Mouse (Mus musculus) ES-Bruce4 (cell line): ENCODE data around the gene Mxra7. TPM values are rescaled to one million over a fixed set of nuclear protein-coding genes. Genes with fewer than 3 reads are reported as not detected.
"Not testable (repeated sequence)": the region's sequence is repeated elsewhere in the genome, so short reads cannot be mapped to it uniquely, and the experiment has no call there.

Experiments
- H3K27ac ChIP-seq: 2 replicates; pipeline ENCODE4 v1.5.1; 2012; ENCODE audit warnings: low read length, inconsistent platforms; ENCODE audit not compliant: insufficient read depth
- H3K27me3 ChIP-seq: 2 replicates; pipeline ENCODE4 v1.6.1; 2012; ENCODE audit warnings: mild to moderate bottlenecking, low read length, inconsistent platforms; ENCODE audit not compliant: control insufficient read depth, poor library complexity, insufficient read depth, severe bottlenecking
- H3K36me3 ChIP-seq: 2 replicates; pipeline ENCODE4 v1.6.1; 2012; ENCODE audit warnings: inconsistent platforms, mild to moderate bottlenecking, low read length, moderate library complexity; ENCODE audit not compliant: control insufficient read depth, poor library complexity, insufficient read depth, severe bottlenecking
- H3K4me1 ChIP-seq: one replicate; pipeline ENCODE4 v1.8.1; 2011; ENCODE audit warnings: low read length; ENCODE audit not compliant: control insufficient read depth, insufficient read depth
- H3K4me3 ChIP-seq: 2 replicates; pipeline ENCODE4 v1.5.1; 2011; ENCODE audit warnings: low read depth, mild to moderate bottlenecking, low read length
- H3K9ac ChIP-seq: 2 replicates; pipeline ENCODE4 v1.6.1; 2012; ENCODE audit warnings: low read depth, mild to moderate bottlenecking, inconsistent platforms; ENCODE audit not compliant: poor library complexity, severe bottlenecking
- H3K9me3 ChIP-seq: replicated peaks from 2 replicates; pipeline ENCODE4 v1.6.1; 2012; ENCODE audit warnings: mild to moderate bottlenecking, low read length, inconsistent platforms; ENCODE audit not compliant: control insufficient read depth, poor library complexity, insufficient read depth, severe bottlenecking
- CTCF ChIP-seq: IDR thresholded peaks from one replicate; pipeline ENCODE4 v1.8.1; 2011; ENCODE audit warnings: low read depth, low read length
- EP300 ChIP-seq: IDR thresholded peaks from 2 replicates; pipeline ENCODE4 v1.6.1; 2011; ENCODE audit warnings: low read depth, low read length; ENCODE audit not compliant: insufficient read depth
- POLR2A ChIP-seq: IDR thresholded peaks from one replicate; pipeline ENCODE4 v1.8.1; 2011; ENCODE audit warnings: low read length; ENCODE audit not compliant: insufficient read depth
- polyA plus RNA-seq: library from polyadenylated mRNA; stranded (reverse); fragments of >200 nt; gene quantifications from 2 replicates; pipeline ENCODE4 v1.2.4, GENCODE M21; 2011; ENCODE audit warnings: low read depth; ENCODE audit not compliant: missing spikeins, insufficient read depth, insufficient read length

The Mxra7 gene
- polyA plus RNA-seq, 1 experiment: 20.4 TPM

GRCm38 (mm10) chr11:116852291-116852890 is 24.5 kb upstream of the Mxra7 start, which contains the start of gene Mfsd11:
Gene Mfsd11 (plus strand): TSS chr11:116852440.
- Histone ChIP-seq H3K4me1 (no peaks in the 10 kb centered on the region), H3K9ac (peak within 1 kb of the TSS; percentile 88), H3K9me3 (no peaks in the 10 kb centered on the region), H3K27me3 (no peaks in the 10 kb centered on the region), H3K27ac (peak within 1 kb of the TSS; percentile 82), H3K36me3 (peaks cover 45% of the 10 kb centered on the region), H3K4me3 (peak within 1 kb of the TSS; percentile 93)
- no peak for TF ChIP-seq POLR2A
- no peak for TF ChIP-seq CTCF
- no peak for TF ChIP-seq EP300

GRCm38 (mm10) chr11:116851576-116852290 is 23.9 kb upstream of the Mxra7 start:
- Histone ChIP-seq H3K27me3 (no peaks in the 10 kb centered on the region), H3K36me3 (peaks cover 48% of the 10 kb centered on the region), H3K9me3 (no peaks in the 10 kb centered on the region), H3K4me1 (no peaks in the 10 kb centered on the region), H3K4me3 (peak overlapping the region; percentile 93), H3K27ac (peak overlapping the region; percentile 37), H3K9ac (peak overlapping the region; percentile 88)
- no peak for TF ChIP-seq POLR2A
- TF ChIP-seq CTCF: no peak
- no peak for TF ChIP-seq EP300

- Histone ChIP-seq H3K36me3 (peaks cover 53% of the 10 kb centered on the region), H3K27ac (peak overlapping the region; percentile 54; the same call in 1 of the 2 replicates)
Measured at GRCm38 (mm10) chr11:116850833-116851477, 23.1 kb upstream of the Mxra7 start.

GRCm38 (mm10) chr11:116850085-116850484 is 22.2 kb upstream of the Mxra7 start:
- H3K9me3 ChIP-seq: no peaks in the 10 kb centered on the region
- H3K27ac ChIP-seq: no peak overlapping the region
- no peak for TF ChIP-seq POLR2A
- no peak for TF ChIP-seq CTCF
- no peak for TF ChIP-seq EP300
- H3K4me1 ChIP-seq: no peaks in the 10 kb centered on the region
- H3K27me3 ChIP-seq: no peaks in the 10 kb centered on the region
- H3K4me3 ChIP-seq: peak overlapping the region; percentile 68
- peak overlapping the region; percentile 88; the same call in 1 of the 2 replicates for H3K9ac ChIP-seq
- H3K36me3 ChIP-seq: peaks cover 54% of the 10 kb centered on the region

More at GRCm38 (mm10) chr11:116850833-116851477, 23.1 kb upstream of the Mxra7 start:
- peak overlapping the region; percentile 93 for H3K4me3 ChIP-seq
- H3K27me3 ChIP-seq: no peaks in the 10 kb centered on the region
- no peaks in the 10 kb centered on the region for H3K9me3 ChIP-seq
- H3K4me1 ChIP-seq: no peaks in the 10 kb centered on the region
- TF ChIP-seq POLR2A (no peak), CTCF (no peak), EP300 (no peak)
- H3K9ac ChIP-seq: peak overlapping the region; percentile 88

- Histone ChIP-seq H3K27me3 (no peaks in the 10 kb centered on the region), H3K4me3 (no peak overlapping the region), H3K36me3 (peaks cover 54% of the 10 kb centered on the region), H3K4me1 (no peaks in the 10 kb centered on the region), H3K27ac (no peak overlapping the region), H3K9ac (no peak overlapping the region; the same call in 1 of the 2 replicates), H3K9me3 (no peaks in the 10 kb centered on the region)
- TF ChIP-seq EP300 (no peak), CTCF (no peak), POLR2A (no peak)
Measured at GRCm38 (mm10) chr11:116849587-116849986, 21.7 kb upstream of the Mxra7 start.

GRCm38 (mm10) chr11:116848877-116849178 is 21.0 kb upstream of the Mxra7 start:
- H3K4me1 ChIP-seq, H3K9ac ChIP-seq, H3K27me3 ChIP-seq, H3K4me3 ChIP-seq, H3K9me3 ChIP-seq, H3K27ac ChIP-seq: not testable (repeated sequence)
- peaks cover 54% of the 10 kb centered on the region for H3K36me3 ChIP-seq
